10 mouse cellular contexts compared by ENCODE assay signal in the genomic region with DNA sequence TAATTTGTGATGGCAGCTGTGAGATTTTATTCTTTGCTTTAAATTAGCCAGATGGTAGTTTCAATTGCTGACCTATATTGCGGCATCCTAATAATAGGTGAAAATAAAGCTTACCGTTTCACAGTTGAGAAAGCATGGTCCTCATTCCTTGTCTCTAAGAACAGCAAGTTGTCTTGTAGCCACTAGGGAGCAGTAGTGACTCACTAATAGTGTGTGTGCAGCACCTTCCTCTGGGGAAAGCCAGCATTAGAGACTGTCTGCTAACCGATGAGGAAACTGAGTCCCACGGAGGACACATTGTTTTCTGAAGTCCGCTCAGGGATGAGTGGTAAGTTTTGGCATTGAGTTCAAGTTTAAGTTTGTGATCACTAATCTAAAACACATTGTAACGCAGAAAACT. TPM values are rescaled to one million over a fixed set of nuclear protein-coding genes. Genes with fewer than 3 reads are reported as not detected.
DNase-seq lines count a peak whose midpoint lies in the region; ATAC-seq and TF ChIP-seq lines count a peak whose summit lies in the region.
"Had no signal": no experiment of that assay in that cellular context is flagged by ENCODE, and none has a peak within 500 bp of the region (broad histone marks: within the 10 kb centered on the region; RNA-seq: fewer than 3 reads in every experiment).

No protein-coding gene starts in this region.

- H3K36me3 ChIP-seq in intestine, postnatal 0 days (ENCODE audit: control insufficient read depth, insufficient read depth) = no peaks in the 10 kb centered on the region
- no peaks in the 10 kb centered on the region for H3K36me3 ChIP-seq in intestine, embryonic 16.5 days (ENCODE audit: control insufficient read depth, insufficient read depth, low read length)
- H3K36me3 ChIP-seq: limb, embryonic 13.5 days had no signal

- no peak overlapping the region for H3K27ac ChIP-seq in intestine, postnatal 0 days (ENCODE audit: low read depth, low read length)
- no peak overlapping the region for H3K27ac ChIP-seq in intestine, embryonic 16.5 days (ENCODE audit: low read length)
- H3K27ac ChIP-seq in embryonic fibroblast, embryonic 13.5 days (ENCODE audit: insufficient read depth, low read length) = no peak overlapping the region
- H3K27ac ChIP-seq: limb, embryonic 13.5 days had no signal

- 68% methylated on average over 6 of the region's 6 CpGs for WGBS in intestine, postnatal 0 days
- 62% methylated on average over 6 of the region's 6 CpGs for WGBS in intestine, embryonic 16.5 days

- ATAC-seq in intestine, postnatal 0 days = no peak
- no peak for ATAC-seq in intestine, embryonic 16.5 days

- peak; percentile 26 to 35 for DNase-seq in right cerebral cortex, adult 2 months (ENCODE audit: low spot score in 2 of 2)
- no peak for DNase-seq in right cerebral cortex, postnatal 4 days
- no peak for DNase-seq in urinary bladder, postnatal 4 days (ENCODE audit: low spot score in 2 of 2)
- no peak for DNase-seq in urinary bladder, postnatal 36 days (ENCODE audit: low spot score in 2 of 2)
- no peak for DNase-seq in T-cell, adult 2 months (ENCODE audit: low spot score)

- H3K4me1 ChIP-seq in intestine, postnatal 0 days (replicated peaks; ENCODE audit: control insufficient read depth, insufficient read depth, low read length) = no peaks in the 10 kb centered on the region
- no peaks in the 10 kb centered on the region for H3K4me1 ChIP-seq in intestine, embryonic 16.5 days (ENCODE audit: control insufficient read depth, insufficient read depth, low read length)
- no peaks in the 10 kb centered on the region for H3K4me1 ChIP-seq in embryonic fibroblast, embryonic 13.5 days (ENCODE audit: control insufficient read depth, insufficient read depth, low read length)
- H3K4me1 ChIP-seq: limb, embryonic 13.5 days had no signal

- H3K4me2 ChIP-seq in intestine, postnatal 0 days (replicated peaks; ENCODE audit: low read depth) = no peak overlapping the region
- no peak overlapping the region for H3K4me2 ChIP-seq in intestine, embryonic 16.5 days (ENCODE audit: low read depth, low read length)
- H3K4me2 ChIP-seq: limb, embryonic 13.5 days had no signal

- no peak for TF ChIP-seq POLR2A in embryonic fibroblast, embryonic 13.5 days (IDR thresholded peaks at IDR 0.05; ENCODE audit: low read depth, low read length)

- H3K9ac ChIP-seq in intestine, postnatal 0 days (ENCODE audit: low read depth, low read length) = no peak overlapping the region
- no peak overlapping the region for H3K9ac ChIP-seq in intestine, embryonic 16.5 days (ENCODE audit: low read depth, low read length)
- H3K9ac ChIP-seq: limb, embryonic 13.5 days had no signal

- TF ChIP-seq CTCF in intestine, postnatal 0 days (IDR thresholded peaks at IDR 0.05; ENCODE audit: low read depth) = peak; percentile 73
- TF ChIP-seq CTCF in embryonic fibroblast, embryonic 13.5 days (IDR thresholded peaks at IDR 0.05; ENCODE audit: borderline replicate concordance, insufficient read depth, low read length) = 0 out of 2 replicates have a peak, but pooled peaks have one; percentile 24

- no peaks in the 10 kb centered on the region for H3K27me3 ChIP-seq in intestine, postnatal 0 days (replicated peaks; ENCODE audit: control insufficient read depth, insufficient read depth, low read length)
- no peaks in the 10 kb centered on the region for H3K27me3 ChIP-seq in intestine, embryonic 16.5 days (replicated peaks; ENCODE audit: control insufficient read depth, insufficient read depth, low read length)
- H3K27me3 ChIP-seq: limb, embryonic 13.5 days had no signal

- H3K4me3 ChIP-seq in intestine, postnatal 0 days (ENCODE audit: low read depth, low read length) = no peak overlapping the region
- no peak overlapping the region for H3K4me3 ChIP-seq in intestine, embryonic 16.5 days (ENCODE audit: low read length)
- no peak overlapping the region for H3K4me3 ChIP-seq in embryonic fibroblast, embryonic 13.5 days (ENCODE audit: insufficient read depth, low read length)
- H3K4me3 ChIP-seq: limb, embryonic 13.5 days had no signal

- H3K9me3 ChIP-seq in intestine, postnatal 0 days (ENCODE audit: control insufficient read depth) = no peaks in the 10 kb centered on the region
- H3K9me3 ChIP-seq in intestine, embryonic 16.5 days (ENCODE audit: control insufficient read depth, low read length) = no peaks in the 10 kb centered on the region
- H3K9me3 ChIP-seq: limb, embryonic 13.5 days had no signal

RNA-seq across cellular contexts. Expression of gene Cldn18, which starts 46.5 kb away (rescaled TPM):
- polyA plus RNA-seq in intestine, postnatal 0 days (2015; fragmentation: Nextera tagmentation; extraction: Ambion mirVana) = 1.8 and 11.7 TPM in 2 replicates
- 0.99 and 1.1 TPM in 2 replicates for polyA plus RNA-seq in intestine, embryonic 16.5 days (2015; fragmentation: Nextera tagmentation; extraction: Ambion mirVana)
- not detected in 2 replicates for polyA plus RNA-seq in embryonic fibroblast, embryonic 13.5 days (2011; ENCODE audit: insufficient read length, low read depth, missing spikeins)
- polyA plus RNA-seq: gonadal fat pad, adult 2 months; limb, embryonic 13.5 days had no signal

Comparison
In these comparisons a context has a peak if more than half of its experiments do, and no peak if none do; other contexts are left out.
1. DNase-seq: peak in right cerebral cortex, adult 2 months (2 of 2); none in right cerebral cortex, postnatal 4 days (single experiment), urinary bladder, postnatal 4 days (0 of 2), urinary bladder, postnatal 36 days (0 of 2) and T-cell, adult 2 months (single experiment).